In the genomic region with DNA sequence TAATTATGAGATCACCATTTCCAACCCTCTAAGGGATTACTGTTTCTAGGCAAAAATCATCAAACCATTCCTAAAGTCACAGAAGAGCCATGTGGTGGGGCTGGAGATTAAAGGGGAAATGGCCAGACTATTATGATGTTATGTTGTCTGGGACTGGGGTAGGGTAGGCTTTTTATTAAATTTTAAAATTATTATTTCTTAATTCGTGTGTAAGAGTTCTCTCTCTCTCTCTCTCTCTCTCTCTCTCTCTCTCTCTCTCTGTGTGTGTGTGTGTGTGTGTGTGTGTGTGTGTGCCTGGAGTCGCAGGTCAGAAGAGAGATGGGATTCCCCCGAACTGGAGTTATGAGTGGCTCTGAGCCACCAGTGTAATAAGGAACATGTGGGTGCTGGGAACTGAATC, we compare ENCODE assay signal across 27 mouse cellular contexts. TPM values are rescaled to one million over a fixed set of nuclear protein-coding genes. Genes with fewer than 3 reads are reported as not detected.
A peak's percentile ranks its signal among the peaks of the same experiment; 100 is the strongest.
DNase-seq lines count a peak whose midpoint lies in the region; ATAC-seq and TF ChIP-seq lines count a peak whose summit lies in the region.
"Had no signal": no experiment of that assay in that cellular context is flagged by ENCODE, and none has a peak within 500 bp of the region (broad histone marks: within the 10 kb centered on the region; RNA-seq: fewer than 3 reads in every experiment).

A gene (plus strand): TSS at position 301 of the 400 bp plus-strand sequence.

- ATAC-seq in embryonic facial prominence, embryonic 15.5 days (ENCODE audit: insufficient number of reproducible peaks, low FRiP score, low TSS enrichment, low read depth), result no peak
- 0 out of 2 replicates have a peak, but pooled peaks have one; percentile 32 for ATAC-seq in heart, embryonic 16.5 days (replicated peaks; ENCODE audit: extremely low read depth, insufficient read depth, low FRiP score)
- ATAC-seq in intestine, postnatal 0 days, result no peak
- ATAC-seq: activated CD4-positive, CD25-positive, alpha-beta regulatory T cell, adult 4 months; CD4-positive, CD25-positive, alpha-beta regulatory T cell, adult 4 months; forebrain, embryonic 13.5 days; forebrain, embryonic 15.5 days; forebrain, postnatal 0 days; Patski had no signal

- H3K4me2 ChIP-seq in embryonic facial prominence, embryonic 15.5 days (replicated peaks), result no peak within 1 kb of the TSS
- no peak within 1 kb of the TSS for H3K4me2 ChIP-seq in heart, embryonic 16.5 days (ENCODE audit: low read depth, low read length)
- no peak within 1 kb of the TSS for H3K4me2 ChIP-seq in intestine, postnatal 0 days (replicated peaks; ENCODE audit: low read depth)
- H3K4me2 ChIP-seq: embryonic facial prominence, embryonic 13.5 days; forebrain, embryonic 13.5 days; forebrain, embryonic 15.5 days had no signal

- 0 out of 2 replicates have a peak, but pooled peaks cover 3% of the 10 kb centered on the region for H3K4me1 ChIP-seq in embryonic facial prominence, embryonic 15.5 days
- no peaks in the 10 kb centered on the region for H3K4me1 ChIP-seq in embryonic facial prominence, embryonic 10.5 days
- H3K4me1 ChIP-seq in heart, embryonic 16.5 days (ENCODE audit: control insufficient read depth, insufficient read depth, low read length), result no peaks in the 10 kb centered on the region
- peaks cover 17% of the 10 kb centered on the region for H3K4me1 ChIP-seq in testis, adult 2 months (ENCODE audit: control insufficient read depth, insufficient read depth, low read length)
- H3K4me1 ChIP-seq in bone marrow macrophage, adult 2 months (ENCODE audit: control insufficient read depth, insufficient read depth, low read length), result peaks cover 7% of the 10 kb centered on the region
- no peaks in the 10 kb centered on the region for H3K4me1 ChIP-seq in intestine, postnatal 0 days (replicated peaks; ENCODE audit: control insufficient read depth, insufficient read depth, low read length)
- H3K4me1 ChIP-seq: embryonic facial prominence, embryonic 13.5 days; forebrain, embryonic 13.5 days had no signal

- H3K36me3 ChIP-seq in embryonic facial prominence, embryonic 15.5 days, result no peaks in the 10 kb centered on the region
- H3K36me3 ChIP-seq in embryonic facial prominence, embryonic 10.5 days (replicated peaks), result no peaks in the 10 kb centered on the region
- no peaks in the 10 kb centered on the region for H3K36me3 ChIP-seq in heart, embryonic 16.5 days (ENCODE audit: control insufficient read depth, insufficient read depth)
- H3K36me3 ChIP-seq in testis, adult 2 months (ENCODE audit: control insufficient read depth, insufficient read depth, low read length), result no peaks in the 10 kb centered on the region; the same call in 1 of the 2 replicates
- H3K36me3 ChIP-seq in intestine, postnatal 0 days (ENCODE audit: control insufficient read depth, insufficient read depth), result no peaks in the 10 kb centered on the region
- H3K36me3 ChIP-seq: embryonic facial prominence, embryonic 13.5 days; forebrain, embryonic 15.5 days; G1E had no signal

- H3K9ac ChIP-seq in embryonic facial prominence, embryonic 15.5 days, result no peak within 1 kb of the TSS
- H3K9ac ChIP-seq in heart, embryonic 16.5 days (ENCODE audit: low read length), result no peak within 1 kb of the TSS
- H3K9ac ChIP-seq in intestine, postnatal 0 days (ENCODE audit: low read depth, low read length), result no peak within 1 kb of the TSS
- H3K9ac ChIP-seq: embryonic facial prominence, embryonic 13.5 days; forebrain, embryonic 13.5 days; forebrain, embryonic 15.5 days; forebrain, postnatal 0 days had no signal

- H3K9me3 ChIP-seq in embryonic facial prominence, embryonic 15.5 days (replicated peaks), result no peaks in the 10 kb centered on the region
- no peaks in the 10 kb centered on the region for H3K9me3 ChIP-seq in embryonic facial prominence, embryonic 10.5 days
- H3K9me3 ChIP-seq in heart, embryonic 16.5 days (replicated peaks; ENCODE audit: control insufficient read depth, low read length), result no peaks in the 10 kb centered on the region
- no peaks in the 10 kb centered on the region for H3K9me3 ChIP-seq in intestine, postnatal 0 days (ENCODE audit: control insufficient read depth)
- H3K9me3 ChIP-seq: embryonic facial prominence, embryonic 13.5 days; forebrain, embryonic 13.5 days; forebrain, embryonic 15.5 days; G1E had no signal

- H3K4me3 ChIP-seq in embryonic facial prominence, embryonic 15.5 days (replicated peaks), result no peak within 1 kb of the TSS
- no peak within 1 kb of the TSS for H3K4me3 ChIP-seq in embryonic facial prominence, embryonic 10.5 days
- no peak within 1 kb of the TSS for H3K4me3 ChIP-seq in heart, embryonic 16.5 days (ENCODE audit: low read length)
- H3K4me3 ChIP-seq in testis, adult 2 months (ENCODE audit: control insufficient read depth, low read depth, low read length), result peak within 1 kb of the TSS; percentile 90
- H3K4me3 ChIP-seq in bone marrow macrophage, adult 2 months (ENCODE audit: insufficient read depth, low read length), result peak within 1 kb of the TSS; percentile 30; the same call in 1 of the 2 replicates
- H3K4me3 ChIP-seq in intestine, postnatal 0 days (ENCODE audit: low read depth, low read length), result no peak within 1 kb of the TSS
- H3K4me3 ChIP-seq: embryonic facial prominence, embryonic 13.5 days; forebrain, embryonic 13.5 days; forebrain, embryonic 15.5 days had no signal

- H3K27me3 ChIP-seq in embryonic facial prominence, embryonic 15.5 days, result peaks cover 6% of the 10 kb centered on the region
- peaks cover 7% of the 10 kb centered on the region; the same call in 1 of the 2 replicates for H3K27me3 ChIP-seq in embryonic facial prominence, embryonic 10.5 days (replicated peaks; ENCODE audit: low read depth, poor library complexity, severe bottlenecking)
- H3K27me3 ChIP-seq in heart, embryonic 16.5 days (ENCODE audit: control insufficient read depth, insufficient read depth, low read length), result no peaks in the 10 kb centered on the region
- no peaks in the 10 kb centered on the region for H3K27me3 ChIP-seq in testis, adult 2 months (ENCODE audit: control insufficient read depth, insufficient read depth, low read length)
- no peaks in the 10 kb centered on the region for H3K27me3 ChIP-seq in intestine, postnatal 0 days (replicated peaks; ENCODE audit: control insufficient read depth, insufficient read depth, low read length)
- H3K27me3 ChIP-seq: embryonic facial prominence, embryonic 13.5 days; forebrain, embryonic 13.5 days; forebrain, embryonic 15.5 days; Patski had no signal

- DNase-seq in embryonic facial prominence, embryonic 10.5 days (ENCODE audit: low spot score), result no peak
- DNase-seq in heart, postnatal 4 days, result no peak
- DNase-seq in testis, postnatal 14 days (ENCODE audit: low spot score), result no peak
- DNase-seq: adrenal gland, adult 8-10 months; adrenal gland, postnatal 14 days; adrenal gland, postnatal 36 days; cerebellum, adult 11 months; cerebellum, adult 18-20 months; cerebellum, adult 8-10 months; cerebellum, adult 9-11 months; forebrain, postnatal 0 days had no signal

- no peak for TF ChIP-seq POLR2A in testis, adult 2 months (IDR thresholded peaks at IDR 0.05; ENCODE audit: control insufficient read depth, low read depth, low read length)
- TF ChIP-seq POLR2A in bone marrow macrophage, adult 2 months (IDR thresholded peaks at IDR 0.05; ENCODE audit: borderline replicate concordance, low read depth, low read length), result no peak

- WGBS in embryonic facial prominence, embryonic 15.5 days, result 62% methylated on average over 3 of the region's 3 CpGs
- 86% methylated on average over 3 of the region's 3 CpGs for WGBS in embryonic facial prominence, embryonic 10.5 days
- WGBS in heart, embryonic 16.5 days, result 69% methylated on average over 3 of the region's 3 CpGs
- WGBS in intestine, postnatal 0 days, result 83% methylated on average over 3 of the region's 3 CpGs

- H3K27ac ChIP-seq in embryonic facial prominence, embryonic 15.5 days (replicated peaks), result 0 out of 2 replicates have a peak within 1 kb of the TSS, but pooled peaks have one; percentile 7
- no peak within 1 kb of the TSS for H3K27ac ChIP-seq in embryonic facial prominence, embryonic 10.5 days (replicated peaks)
- H3K27ac ChIP-seq in heart, embryonic 16.5 days (ENCODE audit: low read length), result no peak within 1 kb of the TSS
- peak within 1 kb of the TSS; percentile 77 for H3K27ac ChIP-seq in testis, adult 2 months (ENCODE audit: control insufficient read depth, insufficient read depth, low read depth, low read length)
- H3K27ac ChIP-seq in bone marrow macrophage, adult 2 months (ENCODE audit: insufficient read depth, low read depth, low read length), result peak within 1 kb of the TSS; percentile 69
- no peak within 1 kb of the TSS for H3K27ac ChIP-seq in intestine, postnatal 0 days (ENCODE audit: low read depth, low read length)
- H3K27ac ChIP-seq: embryonic facial prominence, embryonic 13.5 days; forebrain, embryonic 13.5 days; forebrain, embryonic 15.5 days had no signal

- TF ChIP-seq CTCF in testis, adult 2 months (IDR thresholded peaks at IDR 0.05; ENCODE audit: control insufficient read depth, insufficient read depth, insufficient replicate concordance, low read depth, low read length), result no peak
- no peak for TF ChIP-seq CTCF in bone marrow macrophage, adult 2 months (IDR thresholded peaks at IDR 0.05; ENCODE audit: low read depth, low read length)
- TF ChIP-seq CTCF in intestine, postnatal 0 days (IDR thresholded peaks at IDR 0.05; ENCODE audit: low read depth), result no peak

RNA-seq across cellular contexts. Expression of the gene that starts here (rescaled TPM):
- polyA plus RNA-seq in embryonic facial prominence, embryonic 15.5 days (2015; fragmentation: Nextera tagmentation; extraction: Ambion mirVana), result not detected in 2 replicates
- polyA plus RNA-seq in embryonic facial prominence, embryonic 10.5 days (2016; fragmentation: Nextera tagmentation; extraction: Ambion mirVana), result not detected in 2 replicates
- not detected in 2 replicates for polyA plus RNA-seq in heart, embryonic 16.5 days (2015; fragmentation: Nextera tagmentation; extraction: Ambion mirVana)
- not detected for total RNA-seq in heart, postnatal 4 days (2021)
- polyA plus RNA-seq in testis, adult 2 months (2012; rRNA removed), result 25.2 and 30.5 TPM in 2 replicates
- polyA plus RNA-seq in bone marrow macrophage, adult 2 months (2012; ENCODE audit: insufficient read depth, insufficient read length, missing spikeins), result not detected in 2 replicates
- not detected in 2 replicates for polyA plus RNA-seq in intestine, postnatal 0 days (2015; fragmentation: Nextera tagmentation; extraction: Ambion mirVana)
- total RNA-seq: adrenal gland, adult 18-20 months; adrenal gland, adult 8-10 months; adrenal gland, postnatal 14 days; adrenal gland, postnatal 36 days; forebrain, postnatal 0 days had no signal
- polyA plus RNA-seq: activated CD4-positive, CD25-positive, alpha-beta regulatory T cell, adult 4 months; brain, embryonic 14.5 days; CD4-positive, CD25-positive, alpha-beta regulatory T cell, adult 4 months; embryonic facial prominence, embryonic 11.5 days; embryonic facial prominence, embryonic 13.5 days; forebrain, embryonic 11.5 days; forebrain, embryonic 13.5 days; forebrain, embryonic 15.5 days; forebrain, postnatal 0 days; G1E; Patski had no signal

Comparison
In these comparisons a context has a peak if more than half of its experiments do, and no peak if none do; other contexts are left out.
1. RNA of the gene that starts here (polyA plus RNA-seq): 25.2 to 30.5 TPM in testis, adult 2 months; not detected in heart, embryonic 16.5 days, not detected in embryonic facial prominence, embryonic 15.5 days, not detected in embryonic facial prominence, embryonic 10.5 days, not detected in bone marrow macrophage, adult 2 months and not detected in intestine, postnatal 0 days; every median in the first group is over 10 times any median in the second.
2. H3K27ac ChIP-seq: peak in embryonic facial prominence, embryonic 15.5 days (single experiment), testis, adult 2 months (single experiment) and bone marrow macrophage, adult 2 months (single experiment); none in embryonic facial prominence, embryonic 10.5 days (single experiment), heart, embryonic 16.5 days (single experiment) and intestine, postnatal 0 days (single experiment).
3. Peak in ATAC-seq in heart, embryonic 16.5 days; RNA of the gene not detected or under 1 TPM.
4. H3K4me3 ChIP-seq: peak in testis, adult 2 months (single experiment) and bone marrow macrophage, adult 2 months (single experiment); none in embryonic facial prominence, embryonic 15.5 days (single experiment), embryonic facial prominence, embryonic 10.5 days (single experiment), heart, embryonic 16.5 days (single experiment) and intestine, postnatal 0 days (single experiment).